Mouse (Mus musculus) lung, adult 2 months (tissue): ENCODE results near the gene Basp1. TPM values are rescaled to one million over a fixed set of nuclear protein-coding genes. Genes with fewer than 3 reads are reported as not detected.

Experiments
- DNase-seq: peaks from one replicate; pipeline ENCODE4 v3.0.0; 2022
- H3K4me1 ChIP-seq: fragments of 200-500 bp; 2 replicates; pipeline ENCODE4 v1.6.1; 2011; ENCODE audit warnings: low read length; ENCODE audit not compliant: control insufficient read depth, insufficient read depth
- H3K4me3 ChIP-seq: fragments of 200-500 bp; replicated peaks from 2 replicates; pipeline ENCODE3; 2011; ENCODE audit warnings: low read depth, mild to moderate bottlenecking, control low read depth, low read length; ENCODE audit errors: extremely low read depth
- CTCF ChIP-seq: fragments of 200-500 bp; IDR thresholded peaks from 2 replicates; pipeline ENCODE4 v1.5.1; 2011; ENCODE audit warnings: mild to moderate bottlenecking, low read length, control low read depth; ENCODE audit not compliant: insufficient read depth
- POLR2A ChIP-seq: fragments of 200-500 bp; IDR thresholded peaks from 2 replicates; pipeline ENCODE4 v1.6.1; 2011; ENCODE audit warnings: low read depth, mild to moderate bottlenecking, control low read depth, low read length, borderline replicate concordance; ENCODE audit errors: extremely low read depth
- WGBS: fragments of 180-500 bp; shearing (Covaris S2); methylation state at CpG from one replicate; pipeline ENCODE4 v1.1.7; 2018; 5-methylcytosine and 5-hydroxymethylcytosine counted together
- polyA plus RNA-seq: library from polyadenylated mRNA; depleted of rRNA; stranded (reverse); fragments of >200 nt; gene quantifications from 2 replicates; pipeline ENCODE4 v1.2.3, GENCODE M21; 2012

The Basp1 gene
- polyA plus RNA-seq, 1 experiment = 4.9 TPM

- TF ChIP-seq CTCF = no peak
- no peak for TF ChIP-seq POLR2A
- no peak for DNase-seq
- WGBS = 57% methylated on average over 9 of the region's 9 CpGs
- no peak overlapping the region for H3K4me3 ChIP-seq
- no peaks in the 10 kb centered on the region for H3K4me1 ChIP-seq
Observed at GRCm38 (mm10) chr15:25420266-25420665, 6.7 kb upstream of the Basp1 start.

GRCm38 (mm10) chr15:25416367-25416766 lies 2.8 kb upstream of the Basp1 start:
- WGBS = 63% methylated on average over 6 of the region's 6 CpGs
- no peak overlapping the region for H3K4me3 ChIP-seq
- TF ChIP-seq CTCF (no peak), POLR2A (no peak)
- peaks cover 8% of the 10 kb centered on the region; the same call in 1 of the 2 replicates for H3K4me1 ChIP-seq
- no peak for DNase-seq

GRCm38 (mm10) chr15:25415958-25416357 lies 2.4 kb upstream of the Basp1 start:
- TF ChIP-seq POLR2A (no peak), CTCF (no peak)
- no peak for DNase-seq
- WGBS = 70% methylated on average over 4 of the region's 4 CpGs
- Histone ChIP-seq H3K4me1 (peaks cover 8% of the 10 kb centered on the region; the same call in 1 of the 2 replicates), H3K4me3 (no peak overlapping the region)

GRCm38 (mm10) chr15:25414747-25415119 lies 1.2 kb upstream of the Basp1 start:
- Histone ChIP-seq H3K4me3 (peak overlapping the region; percentile 18), H3K4me1 (peaks cover 8% of the 10 kb centered on the region; the same call in 1 of the 2 replicates)
- WGBS = 1% methylated on average over 14 of the region's 14 CpGs
- peak; percentile 73 for DNase-seq
- TF ChIP-seq CTCF (peak; percentile 81), POLR2A (no peak)

GRCm38 (mm10) chr15:25414011-25414746 lies 615 bp upstream of the Basp1 start:
- WGBS = 2% methylated on average over 36 of the region's 36 CpGs
- no peak for TF ChIP-seq CTCF
- Histone ChIP-seq H3K4me3 (peak overlapping the region; percentile 30), H3K4me1 (peaks cover 8% of the 10 kb centered on the region; the same call in 1 of the 2 replicates)
- peak; percentile 44 for DNase-seq

- no peak for DNase-seq
- 1% methylated on average over 35 of the region's 35 CpGs for WGBS
- peak overlapping the region; percentile 39 for H3K4me3 ChIP-seq
- H3K4me1 ChIP-seq = peaks cover 8% of the 10 kb centered on the region; the same call in 1 of the 2 replicates
- TF ChIP-seq POLR2A (no peak), CTCF (no peak)
Observed at GRCm38 (mm10) chr15:25412761-25413261, 753 bp downstream of the Basp1 start.

- no peak for DNase-seq
- WGBS = 1% methylated on average over 25 of the region's 25 CpGs
- TF ChIP-seq POLR2A (no peak), CTCF (no peak)
- Histone ChIP-seq H3K4me3 (peak overlapping the region; percentile 50), H3K4me1 (peaks cover 8% of the 10 kb centered on the region; the same call in 1 of the 2 replicates)
Observed at GRCm38 (mm10) chr15:25412171-25412641, 1.4 kb downstream of the Basp1 start.

- 74% methylated on average over 7 of the region's 7 CpGs for WGBS
- peaks cover 8% of the 10 kb centered on the region; the same call in 1 of the 2 replicates for H3K4me1 ChIP-seq
- no peak overlapping the region for H3K4me3 ChIP-seq
- no peak for DNase-seq
- TF ChIP-seq POLR2A (no peak), CTCF (no peak)
Observed at GRCm38 (mm10) chr15:25411461-25411860, 2.1 kb downstream of the Basp1 start.

- Histone ChIP-seq H3K4me3 (no peak overlapping the region), H3K4me1 (no peaks in the 10 kb centered on the region)
- TF ChIP-seq CTCF (no peak), POLR2A (no peak)
- whole genome bisulfite sequencing = 22% methylated on average over 5 of the region's 5 CpGs
- no peak for DNase-seq
Observed at GRCm38 (mm10) chr15:25405926-25406325, 7.6 kb downstream of the Basp1 start.

GRCm38 (mm10) chr15:25403879-25404278 lies 9.7 kb downstream of the Basp1 start:
- TF ChIP-seq CTCF (no peak), POLR2A (no peak)
- Histone ChIP-seq H3K4me3 (no peak overlapping the region), H3K4me1 (no peaks in the 10 kb centered on the region)
- 85% methylated on average over 7 of the region's 7 CpGs for WGBS
- no peak for DNase-seq
